Mouse (Mus musculus): ENCODE data around the gene Hirip3. TPM values are rescaled to one million over a fixed set of nuclear protein-coding genes. Genes with fewer than 3 reads are reported as not detected.

Hirip3 gene
- polyA plus RNA-seq, 1 experiment from 2014 or later: 8.4 TPM

- Histone ChIP-seq H3K36me3 (ENCODE audit: insufficient read depth, low read length) (no peaks in the 10 kb centered on the region), H3K4me3 (ENCODE audit: low read depth, low read length) (no peak overlapping the region), H3K9ac (replicated peaks; ENCODE audit: low read depth) (no peak overlapping the region), H3K4me1 (ENCODE audit: insufficient read depth, low read depth, low read length) (no peaks in the 10 kb centered on the region), H3K27ac (ENCODE audit: low read length) (no peak overlapping the region), H3K9me3 (ENCODE audit: low read length) (no peaks in the 10 kb centered on the region), H3K27me3 (replicated peaks; ENCODE audit: insufficient read depth, low read length) (peaks cover 6% of the 10 kb centered on the region; the same call in 1 of the 2 replicates), H3K4me2 (replicated peaks; ENCODE audit: low read depth, low read length) (peak overlapping the region; percentile 47)
- DNase-seq (ENCODE audit: low spot score) (no peak), ATAC-seq (peak; percentile 23; the same call in 1 of the 2 replicates)
- WGBS: 14% methylated on average over 9 of the region's 9 CpGs
- TF ChIP-seq CTCF (IDR thresholded peaks at IDR 0.05): no peak
- TF ChIP-seq EP300 (IDR thresholded peaks at IDR 0.05): no peak
These were observed 39.0 kb upstream of the Hirip3 start for GRCm38 (mm10) chr7:126822741-126823140.

DNA sequence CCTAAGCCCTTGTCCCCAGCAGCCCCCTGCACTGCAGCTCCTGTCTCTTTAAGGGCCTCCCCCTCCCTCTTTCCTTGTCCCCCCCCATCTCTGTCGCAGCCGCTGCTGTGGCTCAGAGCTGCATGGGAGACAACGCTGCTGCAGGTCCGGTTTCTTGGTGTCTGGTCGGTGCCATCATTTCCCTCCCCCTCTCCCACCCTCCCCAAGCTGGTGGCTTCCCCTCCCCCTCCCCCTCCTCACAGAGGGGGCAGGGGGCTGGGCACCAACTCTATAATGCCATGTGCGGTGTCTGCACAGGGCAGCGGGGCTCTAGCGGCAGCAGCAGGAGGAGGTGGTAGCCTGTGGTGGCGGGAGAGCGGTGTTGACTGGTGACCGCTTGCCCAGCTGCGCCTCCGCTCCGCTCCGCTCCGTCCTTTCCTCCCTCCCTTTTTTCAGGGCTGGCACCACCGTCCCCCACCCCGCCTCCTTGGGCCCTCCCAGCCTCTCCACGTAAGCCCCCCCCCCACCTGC lies 38.5 kb upstream of the Hirip3 start:
- peak overlapping the region; percentile 47 for H3K4me2 ChIP-seq (replicated peaks; ENCODE audit: low read depth, low read length)
- WGBS: 0% methylated on average over 7 of the region's 19 CpGs
- no peaks in the 10 kb centered on the region for H3K4me1 ChIP-seq (ENCODE audit: insufficient read depth, low read depth, low read length)
- no peak overlapping the region for H3K9ac ChIP-seq (replicated peaks; ENCODE audit: low read depth)
- H3K27me3 ChIP-seq (replicated peaks; ENCODE audit: insufficient read depth, low read length): peaks cover 6% of the 10 kb centered on the region; the same call in 1 of the 2 replicates
- ATAC-seq (no peak), DNase-seq (ENCODE audit: low spot score) (no peak)
- TF ChIP-seq CTCF (IDR thresholded peaks at IDR 0.05) (no peak), EP300 (IDR thresholded peaks at IDR 0.05) (no peak)
- no peaks in the 10 kb centered on the region for H3K36me3 ChIP-seq (ENCODE audit: insufficient read depth, low read length)
- H3K4me3 ChIP-seq (ENCODE audit: low read depth, low read length): no peak overlapping the region
- no peaks in the 10 kb centered on the region for H3K9me3 ChIP-seq (ENCODE audit: low read length)
- no peak overlapping the region for H3K27ac ChIP-seq (ENCODE audit: low read length)

- no peaks in the 10 kb centered on the region for H3K4me1 ChIP-seq (ENCODE audit: insufficient read depth, low read depth, low read length)
- no peaks in the 10 kb centered on the region for H3K9me3 ChIP-seq (ENCODE audit: low read length)
- ATAC-seq (no peak), DNase-seq (ENCODE audit: low spot score) (no peak)
- TF ChIP-seq CTCF (IDR thresholded peaks at IDR 0.05) (no peak), EP300 (IDR thresholded peaks at IDR 0.05) (no peak)
- H3K4me3 ChIP-seq (ENCODE audit: low read depth, low read length): no peak overlapping the region
- H3K36me3 ChIP-seq (ENCODE audit: insufficient read depth, low read length): no peaks in the 10 kb centered on the region
- no peak overlapping the region for H3K9ac ChIP-seq (replicated peaks; ENCODE audit: low read depth)
- WGBS: 19% methylated on average over 9 of the region's 10 CpGs
- no peak overlapping the region for H3K4me2 ChIP-seq (replicated peaks; ENCODE audit: low read depth, low read length)
- H3K27ac ChIP-seq (ENCODE audit: low read length): no peak overlapping the region
- H3K27me3 ChIP-seq (replicated peaks; ENCODE audit: insufficient read depth, low read length): peaks cover 6% of the 10 kb centered on the region; the same call in 1 of the 2 replicates
These were observed 37.8 kb upstream of the Hirip3 start for GRCm38 (mm10) chr7:126823940-126824339.

GRCm38 (mm10) chr7:126825403-126825802 lies 36.4 kb upstream of the Hirip3 start:
- peak; percentile 54 for DNase-seq (ENCODE audit: low spot score)
- Histone ChIP-seq H3K4me3 (ENCODE audit: low read depth, low read length) (no peak overlapping the region), H3K9me3 (ENCODE audit: low read length) (no peaks in the 10 kb centered on the region), H3K9ac (replicated peaks; ENCODE audit: low read depth) (no peak overlapping the region), H3K27me3 (replicated peaks; ENCODE audit: insufficient read depth, low read length) (peaks cover 6% of the 10 kb centered on the region; the same call in 1 of the 2 replicates), H3K36me3 (ENCODE audit: insufficient read depth, low read length) (no peaks in the 10 kb centered on the region), H3K4me2 (replicated peaks; ENCODE audit: low read depth, low read length) (no peak overlapping the region), H3K4me1 (ENCODE audit: insufficient read depth, low read depth, low read length) (no peaks in the 10 kb centered on the region), H3K27ac (ENCODE audit: low read length) (no peak overlapping the region)
- ATAC-seq: no peak
- TF ChIP-seq EP300 (IDR thresholded peaks at IDR 0.05) (no peak), CTCF (IDR thresholded peaks at IDR 0.05) (no peak)
- WGBS: 19% methylated on average over 8 of the region's 8 CpGs

GRCm38 (mm10) chr7:126825952-126826351 lies 35.8 kb upstream of the Hirip3 start:
- WGBS: 69% methylated on average over 5 of the region's 5 CpGs
- DNase-seq (ENCODE audit: low spot score) (no peak), ATAC-seq (no peak)
- no peak overlapping the region for H3K4me2 ChIP-seq (replicated peaks; ENCODE audit: low read depth, low read length)
- H3K9ac ChIP-seq (replicated peaks; ENCODE audit: low read depth): no peak overlapping the region
- H3K9me3 ChIP-seq (ENCODE audit: low read length): no peaks in the 10 kb centered on the region
- H3K36me3 ChIP-seq (ENCODE audit: insufficient read depth, low read length): no peaks in the 10 kb centered on the region
- no peak overlapping the region for H3K27ac ChIP-seq (ENCODE audit: low read length)
- TF ChIP-seq EP300 (IDR thresholded peaks at IDR 0.05) (no peak), CTCF (IDR thresholded peaks at IDR 0.05) (no peak)
- peaks cover 6% of the 10 kb centered on the region; the same call in 1 of the 2 replicates for H3K27me3 ChIP-seq (replicated peaks; ENCODE audit: insufficient read depth, low read length)
- H3K4me1 ChIP-seq (ENCODE audit: insufficient read depth, low read depth, low read length): no peaks in the 10 kb centered on the region
- H3K4me3 ChIP-seq (ENCODE audit: low read depth, low read length): no peak overlapping the region

- DNase-seq (ENCODE audit: low spot score) (no peak), ATAC-seq (no peak)
- H3K27me3 ChIP-seq (replicated peaks; ENCODE audit: insufficient read depth, low read length): no peaks in the 10 kb centered on the region
- no peaks in the 10 kb centered on the region for H3K4me1 ChIP-seq (ENCODE audit: insufficient read depth, low read depth, low read length)
- TF ChIP-seq EP300 (IDR thresholded peaks at IDR 0.05): no peak
- no peak for TF ChIP-seq CTCF (IDR thresholded peaks at IDR 0.05)
- no peak within 1 kb of the TSS for H3K27ac ChIP-seq (ENCODE audit: low read length)
- no peaks in the 10 kb centered on the region for H3K9me3 ChIP-seq (ENCODE audit: low read length)
- H3K36me3 ChIP-seq (ENCODE audit: insufficient read depth, low read length): no peaks in the 10 kb centered on the region
- H3K4me3 ChIP-seq (ENCODE audit: low read depth, low read length): 0 out of 2 replicates have a peak within 1 kb of the TSS, but pooled peaks have one; percentile 14
- 57% methylated on average over 5 of the region's 5 CpGs for WGBS
- H3K4me2 ChIP-seq (replicated peaks; ENCODE audit: low read depth, low read length): peak within 1 kb of the TSS; percentile 49
- H3K9ac ChIP-seq (replicated peaks; ENCODE audit: low read depth): no peak within 1 kb of the TSS
These were observed 30.2 kb upstream of the Hirip3 start, which contains the start of gene 4930451I11Rik for GRCm38 (mm10) chr7:126831539-126831938. TSS of gene 4930451I11Rik (minus strand) at chr7:126831639.
